Mouse (Mus musculus): ENCODE data around the gene Chrdl1. TPM values are rescaled to one million over a fixed set of nuclear protein-coding genes. Genes with fewer than 3 reads are reported as not detected.

Gene Chrdl1
- total RNA-seq (2018; cell fraction: chromatin; rRNA removed) = 1 to 10 TPM in 1 of 26 experiments, not detected in 25; 1.4 TPM
- total RNA-seq (2018; cell fraction: cytosol; rRNA removed) = under 1 TPM in 1 of 26 experiments, not detected in 25; 0.04 TPM
- total RNA-seq (2018; cell fraction: nucleus; rRNA removed) = not detected
- not detected in 3 replicates for polyA plus RNA-seq (2018)

DNA sequence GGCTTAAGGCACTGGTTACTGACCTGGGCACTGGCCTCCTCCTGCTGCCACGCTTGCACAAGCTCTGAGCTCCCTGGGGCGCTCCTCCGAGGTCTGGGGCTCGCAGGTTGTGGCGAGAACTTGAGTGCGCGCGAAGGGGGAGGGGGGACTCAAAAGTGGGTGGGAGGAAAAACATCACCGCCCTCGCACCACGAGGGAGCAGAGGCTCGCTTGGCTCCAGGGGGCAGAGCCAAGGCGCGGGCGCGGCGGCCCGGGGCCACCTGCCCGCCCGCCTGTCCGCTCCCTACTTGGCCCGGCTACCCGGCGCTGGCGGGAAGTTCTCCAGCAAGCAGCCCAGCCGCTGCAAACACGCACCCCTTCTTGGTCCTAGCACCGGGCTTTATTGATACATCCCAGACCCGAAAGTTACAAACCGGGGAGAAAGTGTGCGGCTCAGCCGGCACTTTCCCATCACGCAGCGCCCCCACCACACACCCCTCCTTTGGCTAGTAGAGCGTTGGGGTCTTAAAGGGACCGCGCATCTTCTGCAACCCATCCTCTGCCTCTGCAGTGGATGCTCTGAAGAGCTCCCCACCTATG lies at the start of gene Chrdl1:
TSS of gene Chrdl1 (minus strand) at position 472 of the 579 bp plus-strand sequence.
- no peaks in the 10 kb centered on the region for H3K36me3 ChIP-seq (ENCODE audit: inconsistent target)
- H3K4me3 ChIP-seq (ENCODE audit: inconsistent target) = no peak within 1 kb of the TSS
- H3K79me2 ChIP-seq (ENCODE audit: inconsistent target) = no peaks in the 10 kb centered on the region
- no peak within 1 kb of the TSS for H3K27ac ChIP-seq
- 20% methylated on average over 28 of the region's 37 CpGs for WGBS (ENCODE audit: missing documents)

GRCm38 (mm10) chrX:143442638-143443037 lies 48.6 kb upstream of the Chrdl1 start:
- Histone ChIP-seq H3K79me2 (ENCODE audit: inconsistent target) (no peaks in the 10 kb centered on the region), H3K27ac (no peak overlapping the region), H3K36me3 (ENCODE audit: inconsistent target) (no peaks in the 10 kb centered on the region), H3K4me3 (ENCODE audit: inconsistent target) (no peak overlapping the region)
- WGBS (ENCODE audit: missing documents) = 38% methylated on average over 3 of the region's 4 CpGs

- 79% methylated on average over 2 of the region's 2 CpGs for WGBS (ENCODE audit: missing documents)
Observed at GRCm38 (mm10) chrX:143404601-143405000, 10.5 kb upstream of the Chrdl1 start.

GRCm38 (mm10) chrX:143366256-143366959 lies 27.7 kb downstream of the Chrdl1 start:
- Histone ChIP-seq H3K36me3 (ENCODE audit: inconsistent target) (no peaks in the 10 kb centered on the region), H3K4me3 (ENCODE audit: inconsistent target) (no peak overlapping the region), H3K27ac (no peak overlapping the region), H3K79me2 (ENCODE audit: inconsistent target) (no peaks in the 10 kb centered on the region)
- WGBS (ENCODE audit: missing documents) = 79% methylated on average over 4 of the region's 4 CpGs

More at GRCm38 (mm10) chrX:143404601-143405000, 10.5 kb upstream of the Chrdl1 start:
- Histone ChIP-seq H3K79me2 (ENCODE audit: inconsistent target) (no peaks in the 10 kb centered on the region), H3K4me3 (ENCODE audit: inconsistent target) (no peak overlapping the region), H3K36me3 (ENCODE audit: inconsistent target) (no peaks in the 10 kb centered on the region), H3K27ac (no peak overlapping the region)

GRCm38 (mm10) chrX:143347227-143347626 lies 46.8 kb downstream of the Chrdl1 start:
- H3K4me3 ChIP-seq (ENCODE audit: inconsistent target) = no peak overlapping the region
- H3K79me2 ChIP-seq (ENCODE audit: inconsistent target) = no peaks in the 10 kb centered on the region
- 79% methylated on average over 5 of the region's 5 CpGs for WGBS (ENCODE audit: missing documents)
- H3K36me3 ChIP-seq (ENCODE audit: inconsistent target) = no peaks in the 10 kb centered on the region
- H3K27ac ChIP-seq = no peak overlapping the region

GRCm38 (mm10) chrX:143346739-143347138 lies 47.3 kb downstream of the Chrdl1 start:
- Histone ChIP-seq H3K4me3 (ENCODE audit: inconsistent target) (no peak overlapping the region), H3K79me2 (ENCODE audit: inconsistent target) (no peaks in the 10 kb centered on the region), H3K27ac (no peak overlapping the region), H3K36me3 (ENCODE audit: inconsistent target) (no peaks in the 10 kb centered on the region)
- WGBS (ENCODE audit: missing documents) = 95% methylated on average over 3 of the region's 3 CpGs

DNA sequence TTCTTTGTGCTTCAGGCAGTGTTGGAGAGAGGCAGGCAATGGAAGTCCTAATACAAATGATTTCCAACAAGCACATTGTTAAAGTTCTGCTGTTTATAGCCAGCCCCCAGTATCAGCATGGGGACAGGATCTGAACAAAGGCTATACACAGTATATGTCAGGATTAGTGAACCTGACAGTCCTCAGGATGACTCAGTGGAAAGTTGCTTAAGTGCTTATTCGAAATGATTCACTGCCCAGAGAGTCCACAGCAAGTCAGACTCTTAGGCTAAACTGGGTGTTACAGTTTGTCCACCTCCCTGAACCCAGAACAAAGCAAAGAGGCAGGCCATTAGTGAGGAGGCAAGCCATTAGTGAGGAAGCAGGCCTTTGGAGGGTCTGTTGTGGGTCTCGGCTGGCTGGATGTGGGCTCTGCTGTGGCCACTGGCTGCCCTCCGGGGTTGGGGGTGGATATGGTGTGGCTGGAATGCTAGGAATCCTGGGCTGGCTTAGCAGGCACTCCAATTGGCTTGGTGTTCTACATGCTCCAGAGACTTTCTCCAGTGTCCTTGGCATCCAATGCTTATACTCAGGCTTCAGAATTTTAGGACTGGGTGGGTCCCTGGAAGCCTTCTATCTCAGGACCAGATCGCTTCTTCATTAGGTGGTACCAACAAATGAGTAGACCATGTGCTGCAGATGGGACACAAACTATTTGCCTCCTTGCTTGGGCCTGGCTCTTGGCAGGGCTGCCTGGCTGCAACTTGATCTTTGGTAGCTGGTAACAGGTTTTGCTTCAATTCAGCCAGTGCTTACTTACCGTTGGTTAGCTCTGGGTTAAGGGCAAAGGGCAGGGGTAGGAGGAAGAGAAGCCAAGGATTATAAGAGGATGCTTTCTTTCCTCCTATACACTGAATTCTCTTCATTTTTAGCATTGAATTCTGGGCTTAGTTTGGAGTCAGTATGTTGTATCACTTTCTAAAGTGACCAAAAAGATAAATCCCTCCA lies 49.3 kb downstream of the Chrdl1 start:
- H3K27ac ChIP-seq = no peak overlapping the region
- no peaks in the 10 kb centered on the region for H3K79me2 ChIP-seq (ENCODE audit: inconsistent target)
- H3K36me3 ChIP-seq (ENCODE audit: inconsistent target) = no peaks in the 10 kb centered on the region
- no peak overlapping the region for H3K4me3 ChIP-seq (ENCODE audit: inconsistent target)
- WGBS (ENCODE audit: missing documents) = 69% methylated on average over 5 of the region's 5 CpGs

- H3K4me3 ChIP-seq (ENCODE audit: inconsistent target) = no peak overlapping the region
- H3K79me2 ChIP-seq (ENCODE audit: inconsistent target) = no peaks in the 10 kb centered on the region
- no peaks in the 10 kb centered on the region for H3K36me3 ChIP-seq (ENCODE audit: inconsistent target)
- 75% methylated on average over 4 of the region's 4 CpGs for WGBS (ENCODE audit: missing documents)
- H3K27ac ChIP-seq = no peak overlapping the region
Observed at GRCm38 (mm10) chrX:143338156-143338555, 55.9 kb downstream of the Chrdl1 start.

DNA sequence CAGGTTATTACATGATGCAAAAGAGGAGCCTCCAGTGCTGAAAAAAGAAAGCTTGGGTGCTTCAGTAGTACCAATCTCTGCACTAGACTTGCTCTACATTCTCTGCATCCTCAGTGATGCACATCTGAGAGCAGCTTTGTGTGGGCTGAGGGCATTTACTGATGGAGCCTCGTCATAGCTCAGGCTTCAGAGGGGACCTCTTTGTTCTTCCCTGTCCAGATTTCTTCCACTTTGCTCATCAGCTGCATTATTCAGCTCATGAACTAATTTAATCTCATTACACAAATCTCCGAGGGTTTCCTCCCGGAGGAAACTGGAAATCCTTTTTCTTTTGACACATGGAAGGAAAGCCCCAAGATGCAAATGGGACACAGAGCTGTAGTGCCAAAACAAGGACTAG lies 56.5 kb downstream of the Chrdl1 start:
- Histone ChIP-seq H3K27ac (no peak overlapping the region), H3K4me3 (ENCODE audit: inconsistent target) (no peak overlapping the region), H3K79me2 (ENCODE audit: inconsistent target) (no peaks in the 10 kb centered on the region), H3K36me3 (ENCODE audit: inconsistent target) (no peaks in the 10 kb centered on the region)
- 87% methylated on average over 3 of the region's 3 CpGs for WGBS (ENCODE audit: missing documents)

DNA sequence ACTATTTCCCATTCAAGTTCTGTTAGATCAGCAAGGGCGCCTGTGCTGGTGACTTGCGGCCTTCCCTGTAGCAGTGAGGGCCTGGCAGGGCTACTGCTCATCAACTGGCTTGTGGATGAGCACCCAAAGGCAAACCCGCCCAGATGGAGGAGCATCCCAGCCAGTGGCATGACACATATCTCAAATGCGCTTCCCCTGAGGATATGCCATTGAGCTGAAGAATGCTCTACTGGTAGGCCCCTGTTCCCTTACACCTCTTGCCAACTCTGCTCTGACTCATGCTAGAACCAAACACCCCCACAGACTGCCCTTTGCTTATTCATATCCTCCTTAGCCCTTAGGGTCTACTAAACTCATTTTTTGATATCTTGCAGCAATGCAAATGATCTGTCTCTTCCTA lies 57.4 kb downstream of the Chrdl1 start:
- Histone ChIP-seq H3K36me3 (ENCODE audit: inconsistent target) (no peaks in the 10 kb centered on the region), H3K27ac (no peak overlapping the region), H3K79me2 (ENCODE audit: inconsistent target) (no peaks in the 10 kb centered on the region), H3K4me3 (ENCODE audit: inconsistent target) (no peak overlapping the region)
- WGBS (ENCODE audit: missing documents) = 88% methylated on average over 3 of the region's 4 CpGs

DNA sequence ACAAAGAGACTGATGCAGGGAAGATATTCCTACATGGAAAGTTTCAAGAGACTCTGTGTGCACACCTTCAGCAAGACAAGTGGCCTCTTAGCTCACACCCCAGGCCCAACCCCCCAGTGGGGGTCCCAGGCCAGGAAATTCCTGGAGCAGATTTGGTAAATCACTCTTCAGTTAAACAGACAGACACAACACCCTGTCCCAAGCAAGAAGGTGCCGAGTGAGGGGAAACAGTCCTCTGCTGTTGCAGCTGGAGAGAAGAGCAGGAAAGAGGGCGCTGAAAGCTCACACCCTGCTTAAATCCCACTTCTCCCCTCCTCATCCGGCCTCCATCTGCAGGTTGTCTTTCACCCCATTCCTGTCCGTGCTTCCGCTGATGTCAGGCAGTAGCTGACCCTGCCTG lies 58.2 kb downstream of the Chrdl1 start:
- H3K79me2 ChIP-seq (ENCODE audit: inconsistent target) = no peaks in the 10 kb centered on the region
- H3K36me3 ChIP-seq (ENCODE audit: inconsistent target) = no peaks in the 10 kb centered on the region
- WGBS (ENCODE audit: missing documents) = 69% methylated on average over 5 of the region's 5 CpGs
- no peak overlapping the region for H3K27ac ChIP-seq
- no peak overlapping the region for H3K4me3 ChIP-seq (ENCODE audit: inconsistent target)

DNA sequence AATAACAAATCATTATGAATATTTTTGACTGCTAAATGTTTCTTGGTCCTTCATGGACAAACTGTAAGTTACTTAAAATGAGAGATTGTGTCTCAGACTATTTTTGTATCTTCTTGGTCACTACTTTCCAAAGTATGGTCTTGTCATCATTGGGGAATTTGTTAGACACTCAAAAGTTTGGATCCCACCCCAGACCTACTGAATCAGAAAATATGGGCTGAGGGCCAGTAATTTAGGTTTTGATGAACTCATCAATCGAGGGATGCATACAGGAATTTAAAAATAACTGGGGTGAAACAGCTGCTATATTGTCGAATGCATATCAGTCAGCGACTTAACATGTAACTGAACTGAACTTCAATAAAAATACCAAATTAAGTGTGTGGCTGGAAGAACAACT lies 80.9 kb downstream of the Chrdl1 start:
- 98% methylated on average over 3 of the region's 3 CpGs for WGBS (ENCODE audit: missing documents)
- Histone ChIP-seq H3K4me3 (ENCODE audit: inconsistent target) (no peak overlapping the region), H3K79me2 (ENCODE audit: inconsistent target) (no peaks in the 10 kb centered on the region), H3K36me3 (ENCODE audit: inconsistent target) (no peaks in the 10 kb centered on the region), H3K27ac (no peak overlapping the region)

DNA sequence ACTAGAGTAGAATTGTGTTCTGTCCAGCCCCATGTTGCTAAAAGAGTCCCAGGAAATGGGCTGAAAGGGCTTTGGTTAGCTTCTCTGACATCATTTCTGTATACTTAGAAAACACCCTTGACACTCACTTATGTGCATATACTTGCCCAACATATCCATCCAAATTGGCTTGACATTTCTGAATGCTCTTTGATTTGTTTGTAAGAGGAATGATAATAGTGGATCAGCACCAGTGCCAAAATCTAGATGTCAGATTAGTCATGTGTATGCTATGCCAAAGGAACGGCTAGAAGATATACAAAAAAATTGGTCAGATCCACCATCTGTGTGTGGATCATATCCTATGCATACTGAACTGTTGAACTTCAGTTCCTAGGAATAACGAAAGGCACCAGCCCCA lies 99.3 kb downstream of the Chrdl1 start:
- WGBS (ENCODE audit: missing documents) = 83% methylated on average over 1 of the region's 2 CpGs
- H3K4me3 ChIP-seq (ENCODE audit: inconsistent target) = no peak overlapping the region
- H3K79me2 ChIP-seq (ENCODE audit: inconsistent target) = no peaks in the 10 kb centered on the region
- H3K36me3 ChIP-seq (ENCODE audit: inconsistent target) = no peaks in the 10 kb centered on the region
- H3K27ac ChIP-seq = no peak overlapping the region

GRCm38 (mm10) chrX:143275202-143275601 lies 118.9 kb downstream of the Chrdl1 start:
- Histone ChIP-seq H3K36me3 (ENCODE audit: inconsistent target) (no peaks in the 10 kb centered on the region), H3K79me2 (ENCODE audit: inconsistent target) (no peaks in the 10 kb centered on the region), H3K4me3 (ENCODE audit: inconsistent target) (no peak overlapping the region), H3K27ac (no peak overlapping the region)
- WGBS (ENCODE audit: missing documents) = 45% methylated on average over 5 of the region's 5 CpGs
